Mouse (Mus musculus) neural tube, embryonic 14.5 days (tissue): ENCODE data around the gene Tatdn2. TPM values are rescaled to one million over a fixed set of nuclear protein-coding genes. Genes with fewer than 3 reads are reported as not detected.

ENCODE experiments used
- ATAC-seq: fragments of 200-750 bp; cut with Nextera tagmentation; 2 replicates; pipeline ENCODE4 v1.8.0; 2017; ENCODE audit warnings: low read depth, mild to moderate bottlenecking, moderate TSS enrichment, moderate library complexity
- H3K27ac ChIP-seq: fragments of 300-500 bp; sonication (generic); 2 replicates; pipeline ENCODE4 v1.5.1; 2014; ENCODE audit warnings: low read depth, mild to moderate bottlenecking, control low read depth, low read length, moderate library complexity, mixed read lengths
- H3K27me3 ChIP-seq: fragments of 300-500 bp; sonication (generic); 2 replicates; pipeline ENCODE4 v1.6.1; 2014; ENCODE audit warnings: low read length; ENCODE audit not compliant: control insufficient read depth, insufficient read depth
- H3K36me3 ChIP-seq: fragments of 300-500 bp; sonication (generic); 2 replicates; pipeline ENCODE4 v1.6.1; 2014; ENCODE audit warnings: low read length, mixed read lengths; ENCODE audit not compliant: control insufficient read depth, insufficient read depth
- H3K4me1 ChIP-seq: fragments of 300-500 bp; sonication (generic); 2 replicates; pipeline ENCODE4 v1.6.1; 2014; ENCODE audit warnings: low read length; ENCODE audit not compliant: control insufficient read depth, insufficient read depth
- H3K4me2 ChIP-seq: fragments of 300-500 bp; sonication (generic); 2 replicates; pipeline ENCODE4 v1.6.1; 2014; ENCODE audit warnings: mild to moderate bottlenecking, low read depth, low read length, control low read depth
- H3K4me3 ChIP-seq: fragments of 300-500 bp; sonication (generic); 2 replicates; pipeline ENCODE4 v1.5.1; 2014; ENCODE audit warnings: low read depth, low read length, control low read depth, mixed read lengths
- H3K9ac ChIP-seq: fragments of 300-500 bp; sonication (generic); replicated peaks from 2 replicates; pipeline ENCODE4 v1.6.1; 2014; ENCODE audit warnings: low read depth, mild to moderate bottlenecking, control low read depth, low read length, mixed read lengths
- H3K9me3 ChIP-seq: fragments of 300-500 bp; sonication (generic); 2 replicates; pipeline ENCODE4 v1.6.1; 2016; ENCODE audit warnings: low read length; ENCODE audit not compliant: control insufficient read depth
- WGBS: fragments of 180-500 bp; shearing (Covaris S2); extraction: QIAGEN DNeasy Blood & Tissue Kit; methylation state at CpG from one replicate; pipeline ENCODE4 v1.1.7; 2014; 5-methylcytosine and 5-hydroxymethylcytosine counted together
- polyA plus RNA-seq: library from polyadenylated mRNA; unstranded; fragments of >200 nt; fragmentation: Nextera tagmentation; extraction: Ambion mirVana; gene quantifications from 2 replicates; pipeline ENCODE4 v1.2.1, GENCODE M21; 2014

Tatdn2 gene
- polyA plus RNA-seq, 1 experiment from 2014 or later, result 2.0 TPM

DNA sequence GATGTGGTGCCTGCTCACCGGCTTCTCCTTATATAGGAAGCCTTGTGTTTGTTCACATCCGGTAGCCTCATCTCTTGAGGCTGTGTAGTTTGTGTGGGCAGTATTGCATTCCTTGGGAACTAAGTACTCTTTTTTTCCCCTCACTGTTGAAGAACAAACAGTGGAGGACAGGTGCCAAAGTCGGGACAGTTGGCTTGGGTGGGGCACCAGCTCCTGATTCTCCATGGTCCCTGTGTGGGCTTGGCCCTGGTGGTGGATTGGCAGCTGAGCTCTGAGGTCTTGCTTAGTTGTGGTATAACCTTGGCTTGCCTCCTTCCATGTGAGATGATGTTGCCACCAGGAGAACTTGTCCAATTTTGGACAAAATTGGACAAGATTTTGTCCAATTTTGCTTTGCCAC, 23.0 kb downstream of the Tatdn2 start, which contains the start of gene Ghrl:
TSS of gene Ghrl (minus strand) at position 3 of the 400 bp plus-strand sequence.
- ATAC-seq, result no peak
- Histone ChIP-seq H3K4me2 (no peak within 1 kb of the TSS), H3K9me3 (no peaks in the 10 kb centered on the region), H3K36me3 (peaks cover 37% of the 10 kb centered on the region), H3K4me3 (no peak within 1 kb of the TSS), H3K9ac (no peak within 1 kb of the TSS), H3K27ac (no peak within 1 kb of the TSS), H3K4me1 (no peaks in the 10 kb centered on the region), H3K27me3 (no peaks in the 10 kb centered on the region)
- WGBS, result 91% methylated on average over 3 of the region's 3 CpGs

DNA sequence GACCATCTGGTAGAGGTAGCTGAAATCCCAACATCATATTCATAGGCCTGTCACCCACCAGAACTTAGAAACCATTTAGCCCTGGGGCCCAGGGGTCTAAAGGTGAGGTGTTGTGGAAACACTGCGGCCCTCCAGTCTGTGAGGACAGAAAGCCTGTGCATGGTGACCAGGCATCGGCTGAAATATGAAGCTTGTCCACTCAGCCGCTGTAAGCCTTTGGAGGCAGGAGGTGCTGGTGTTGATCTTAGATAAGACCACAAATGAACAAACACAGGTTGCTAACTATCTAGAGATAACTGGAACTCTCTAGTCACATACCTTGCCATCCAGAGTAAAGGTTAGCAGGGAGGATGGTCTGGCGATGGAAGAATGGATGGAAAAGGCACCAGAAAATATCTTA, 24.2 kb downstream of the Tatdn2 start:
- Histone ChIP-seq H3K4me3 (no peak overlapping the region), H3K4me1 (no peaks in the 10 kb centered on the region), H3K27ac (no peak overlapping the region), H3K9me3 (no peaks in the 10 kb centered on the region), H3K4me2 (no peak overlapping the region), H3K27me3 (no peaks in the 10 kb centered on the region), H3K36me3 (peaks cover 30% of the 10 kb centered on the region), H3K9ac (no peak overlapping the region)
- 98% methylated on average over 4 of the region's 4 CpGs for WGBS
- ATAC-seq, result no peak

DNA sequence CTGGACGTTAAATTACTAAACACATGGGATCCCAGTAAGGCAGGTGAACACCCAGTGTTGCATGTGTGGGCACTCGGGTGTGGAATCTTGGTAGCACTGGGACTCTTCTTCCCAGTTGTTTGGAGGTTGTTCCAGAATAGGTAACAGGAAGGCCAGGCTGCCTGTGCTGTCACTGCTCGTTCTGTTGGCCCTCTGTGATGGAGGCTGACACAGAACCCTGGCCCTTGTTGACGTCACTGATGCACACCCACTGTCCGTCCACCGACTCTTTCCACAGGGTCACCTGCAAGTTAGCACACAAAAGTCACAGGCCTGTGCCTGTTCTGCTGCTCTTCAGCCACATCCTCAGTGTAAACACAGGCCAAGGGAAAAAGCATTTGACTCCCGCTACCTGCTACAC, 31.3 kb downstream of the Tatdn2 start:
- Histone ChIP-seq H3K4me3 (no peak overlapping the region), H3K36me3 (peaks cover 62% of the 10 kb centered on the region), H3K27ac (no peak overlapping the region)

DNA sequence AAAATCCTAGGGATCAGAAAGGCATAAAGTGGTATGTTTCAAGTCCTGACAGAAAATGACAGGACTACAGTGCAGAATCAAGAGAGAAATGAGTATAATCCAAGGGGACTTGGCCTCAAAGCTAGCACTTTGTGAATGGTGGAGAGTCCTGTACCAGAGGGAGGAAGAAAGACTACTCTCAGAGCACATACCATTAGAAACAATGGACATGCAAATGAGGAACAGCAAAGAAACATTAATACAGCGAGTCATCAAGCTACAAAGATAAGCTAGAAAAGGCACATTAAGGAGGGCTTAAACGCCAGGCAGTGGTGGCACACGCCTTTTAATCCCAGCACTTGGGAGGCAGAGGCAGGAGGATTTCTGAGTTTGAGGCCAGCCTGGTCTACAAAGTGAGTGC, 34.4 kb downstream of the Tatdn2 start:
- Histone ChIP-seq H3K27ac (no peak overlapping the region), H3K27me3 (no peaks in the 10 kb centered on the region), H3K4me2 (no peak overlapping the region), H3K9ac (no peak overlapping the region), H3K4me1 (no peaks in the 10 kb centered on the region), H3K9me3 (no peaks in the 10 kb centered on the region), H3K4me3 (no peak overlapping the region), H3K36me3 (peaks cover 82% of the 10 kb centered on the region)
- ATAC-seq, result no peak
- WGBS, result 97% methylated on average over 3 of the region's 3 CpGs

More for the DNA sequence above, 31.3 kb downstream of the Tatdn2 start:
- Histone ChIP-seq H3K9me3 (no peaks in the 10 kb centered on the region), H3K27me3 (no peaks in the 10 kb centered on the region), H3K9ac (no peak overlapping the region), H3K4me2 (no peak overlapping the region), H3K4me1 (no peaks in the 10 kb centered on the region)
- 93% methylated on average over 7 of the region's 7 CpGs for WGBS
- no peak for ATAC-seq

DNA sequence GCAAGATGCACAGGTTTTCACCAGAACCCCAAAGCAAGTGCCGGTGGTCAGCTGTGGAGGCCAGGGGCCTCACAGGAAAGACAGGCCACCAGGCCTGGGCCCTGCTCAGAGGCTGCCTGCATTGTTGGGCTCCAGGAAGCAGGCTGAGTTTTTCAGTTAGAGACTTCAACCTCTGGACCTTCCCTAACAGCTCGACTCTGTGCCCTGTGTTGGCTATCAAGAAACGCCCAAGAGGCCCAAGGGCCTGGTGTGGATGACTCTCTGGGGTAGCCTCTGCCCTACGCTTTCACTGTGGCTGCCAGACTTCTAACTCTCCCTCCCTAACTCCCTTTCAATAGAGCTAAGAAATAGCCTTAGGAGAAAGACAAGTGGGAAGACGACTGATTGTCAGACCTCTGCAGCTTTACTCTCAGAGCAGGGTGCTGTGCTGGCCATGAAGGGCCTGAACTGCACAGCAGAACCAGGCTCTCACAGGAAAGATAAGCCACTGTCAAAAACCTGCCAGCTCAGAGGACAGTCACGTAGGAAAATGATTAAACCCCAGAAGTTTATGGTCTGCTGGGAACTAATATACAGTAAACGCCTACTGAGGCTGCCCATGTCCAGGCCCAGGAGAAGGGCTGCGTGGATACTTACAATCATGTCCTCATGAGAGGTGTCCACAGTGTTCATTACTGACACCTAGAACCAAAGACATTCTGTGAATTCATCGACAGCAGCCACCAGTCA, 40.6 kb downstream of the Tatdn2 start:
- no peaks in the 10 kb centered on the region; the same call in 1 of the 2 replicates for H3K27me3 ChIP-seq
- no peak overlapping the region for H3K4me3 ChIP-seq
- H3K9me3 ChIP-seq, result no peaks in the 10 kb centered on the region
- peaks cover 10% of the 10 kb centered on the region for H3K4me1 ChIP-seq
- H3K36me3 ChIP-seq, result peaks cover 32% of the 10 kb centered on the region
- no peak overlapping the region for H3K27ac ChIP-seq
- H3K9ac ChIP-seq, result no peak overlapping the region
- no peak for ATAC-seq
- no peak overlapping the region for H3K4me2 ChIP-seq
- WGBS, result 95% methylated on average over 9 of the region's 9 CpGs

DNA sequence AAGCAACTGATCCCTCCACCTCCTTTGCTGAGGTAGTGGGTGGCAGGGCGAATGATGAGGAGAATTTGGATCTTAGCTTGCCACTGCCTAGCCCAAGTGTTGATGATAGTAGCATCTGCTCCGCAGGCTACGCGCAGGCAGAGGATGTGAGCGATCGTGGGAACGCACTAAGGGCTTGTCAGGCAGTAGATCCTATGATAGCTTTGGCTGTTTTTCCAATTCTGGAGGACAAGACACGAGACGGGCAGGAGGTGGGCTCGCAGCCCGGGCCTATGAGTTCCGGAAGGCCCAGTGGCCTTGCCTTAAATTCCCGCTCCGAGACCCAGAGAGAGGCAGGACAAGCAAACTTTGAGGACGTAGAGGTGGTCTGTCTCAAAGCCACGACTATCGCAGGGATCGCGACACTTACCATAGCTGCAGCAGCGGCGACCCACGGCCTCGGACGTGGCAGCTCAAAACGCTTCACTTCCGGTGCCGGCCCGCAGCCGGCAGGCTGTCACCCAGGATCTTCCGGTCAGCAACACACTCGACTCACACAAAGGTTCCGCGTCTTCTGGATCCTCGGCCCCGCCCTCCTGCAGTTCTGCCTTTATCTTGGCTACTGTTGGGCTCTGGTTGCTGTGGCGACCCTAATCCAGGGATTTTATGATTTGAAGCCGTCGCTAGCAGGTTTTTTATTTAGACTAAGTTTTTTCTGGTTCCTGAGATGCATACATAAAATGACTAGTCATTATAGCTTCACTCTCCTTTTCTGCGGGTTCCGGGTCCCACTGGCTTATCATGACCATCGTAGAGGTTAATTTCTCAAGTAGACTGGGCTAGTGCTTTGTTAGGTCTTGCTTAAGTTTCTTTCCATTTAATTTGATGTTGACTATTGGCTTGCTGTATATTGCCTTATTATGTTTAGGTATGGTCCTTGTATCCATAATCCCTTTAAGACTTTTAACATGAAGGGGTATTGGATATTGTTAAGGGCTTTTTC, 43.7 kb downstream of the Tatdn2 start, which contains the start of gene Sec13:
TSS of gene Sec13 (minus strand) at position 508 of the 982 bp plus-strand sequence.
- Histone ChIP-seq H3K27ac (no peak within 1 kb of the TSS), H3K4me2 (peak within 1 kb of the TSS; percentile 91), H3K9me3 (no peaks in the 10 kb centered on the region), H3K36me3 (peaks cover 10% of the 10 kb centered on the region), H3K4me3 (peak within 1 kb of the TSS; percentile 85), H3K4me1 (peaks cover 10% of the 10 kb centered on the region), H3K27me3 (no peaks in the 10 kb centered on the region; the same call in 1 of the 2 replicates), H3K9ac (peak within 1 kb of the TSS; percentile 83)
- WGBS, result 7% methylated on average over 41 of the region's 41 CpGs
- ATAC-seq, result peak; percentile 88

DNA sequence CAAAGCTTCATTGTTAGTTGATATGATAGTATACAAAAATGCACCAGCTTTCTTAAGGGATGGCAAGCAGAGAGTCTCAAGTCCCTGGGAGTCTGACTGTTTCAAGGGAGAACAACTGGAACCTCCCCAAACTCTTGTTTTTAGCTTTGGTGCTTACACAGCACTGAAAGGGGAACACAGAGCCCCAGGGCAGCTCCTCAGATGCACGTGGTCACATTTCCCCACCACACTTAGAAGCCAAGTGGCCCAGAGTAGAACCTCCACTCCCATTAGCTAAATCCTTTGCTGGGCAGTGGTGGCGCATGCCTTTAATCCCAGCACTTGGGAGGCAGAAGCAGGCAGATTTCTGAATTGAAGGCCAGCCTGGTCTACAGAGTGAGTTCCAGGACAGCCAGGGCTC, 44.6 kb downstream of the Tatdn2 start:
- WGBS, result 64% methylated on average over 2 of the region's 2 CpGs
- no peak for ATAC-seq
- H3K27me3 ChIP-seq, result no peaks in the 10 kb centered on the region; the same call in 1 of the 2 replicates

DNA sequence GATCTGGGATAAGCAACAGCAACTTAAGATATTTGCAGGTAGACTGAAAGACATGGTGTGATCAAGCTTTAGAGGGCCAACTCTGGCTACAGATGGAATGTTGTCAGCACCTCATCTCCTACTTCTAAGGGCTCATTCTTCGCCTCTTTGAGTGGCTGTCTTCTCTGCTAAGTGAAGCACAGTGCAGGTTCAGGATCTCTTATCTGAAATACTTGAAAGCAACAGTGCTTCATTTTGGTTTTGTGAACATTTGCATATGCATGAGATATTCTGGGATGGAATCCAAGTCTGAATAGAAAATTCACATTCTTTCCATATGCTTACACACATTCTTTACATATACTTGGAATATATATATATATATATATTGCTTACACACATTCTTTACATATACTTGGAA, 45.5 kb downstream of the Tatdn2 start:
- peaks cover 10% of the 10 kb centered on the region for H3K4me1 ChIP-seq
- no peak overlapping the region for H3K4me3 ChIP-seq
- no peak overlapping the region for H3K4me2 ChIP-seq
- H3K9ac ChIP-seq, result no peak overlapping the region
- no peaks in the 10 kb centered on the region; the same call in 1 of the 2 replicates for H3K27me3 ChIP-seq
- WGBS, result 88% methylated on average over 1 of the region's 1 CpGs
- H3K36me3 ChIP-seq, result 0 out of 2 replicates have a peak, but pooled peaks cover 2% of the 10 kb centered on the region
- ATAC-seq, result no peak
- H3K9me3 ChIP-seq, result no peaks in the 10 kb centered on the region
- H3K27ac ChIP-seq, result no peak overlapping the region

More for the DNA sequence above, 44.6 kb downstream of the Tatdn2 start:
- no peak overlapping the region for H3K4me3 ChIP-seq
- no peak overlapping the region for H3K27ac ChIP-seq
- no peaks in the 10 kb centered on the region for H3K9me3 ChIP-seq
- H3K4me1 ChIP-seq, result peaks cover 10% of the 10 kb centered on the region
- H3K9ac ChIP-seq, result no peak overlapping the region
- H3K4me2 ChIP-seq, result no peak overlapping the region
- H3K36me3 ChIP-seq, result peaks cover 1% of the 10 kb centered on the region
